Mouse (Mus musculus) spleen, postnatal 36 days (tissue): ENCODE results near the gene Cfi.
A peak's percentile ranks its signal among the peaks of the same experiment; 100 is the strongest.

Experiments used
- DNase-seq, 2 experiments: peaks; one replicate each; pipeline ENCODE4 v3.0.0; 2022; ENCODE audit warnings: low spot score in 2 of 2, mixed read lengths in 1 of 2

The Cfi gene

DNA sequence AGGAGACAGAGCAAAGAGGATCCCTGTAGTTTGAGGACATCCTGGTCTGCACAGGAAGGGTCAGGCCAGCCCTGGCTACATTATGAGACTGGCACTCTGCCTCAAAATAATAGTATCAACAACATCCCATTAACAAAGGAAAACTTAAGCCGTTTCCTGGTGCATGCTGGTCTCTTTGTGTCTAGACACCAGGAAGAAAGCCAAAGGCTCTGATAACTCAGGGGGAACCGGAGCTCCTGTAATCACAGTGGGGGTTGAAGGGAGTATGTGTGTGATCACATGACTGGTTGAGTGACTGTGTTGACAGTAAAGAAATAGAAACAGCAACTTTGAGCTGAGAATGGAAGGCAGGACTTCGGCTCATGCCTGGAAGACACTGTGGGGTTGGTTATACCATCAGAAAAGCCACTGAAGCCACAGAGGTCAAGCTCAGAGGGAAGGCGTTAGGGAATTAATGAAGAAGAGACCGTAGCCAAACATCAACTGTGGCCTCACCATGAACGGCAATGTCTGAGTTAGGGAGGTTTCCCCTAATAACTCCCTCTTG is at the start of gene Cfi:
Gene Cfi, plus strand, starts transcription at position 497 of the 547 bp plus-strand sequence.
- no peak for DNase-seq

DNA sequence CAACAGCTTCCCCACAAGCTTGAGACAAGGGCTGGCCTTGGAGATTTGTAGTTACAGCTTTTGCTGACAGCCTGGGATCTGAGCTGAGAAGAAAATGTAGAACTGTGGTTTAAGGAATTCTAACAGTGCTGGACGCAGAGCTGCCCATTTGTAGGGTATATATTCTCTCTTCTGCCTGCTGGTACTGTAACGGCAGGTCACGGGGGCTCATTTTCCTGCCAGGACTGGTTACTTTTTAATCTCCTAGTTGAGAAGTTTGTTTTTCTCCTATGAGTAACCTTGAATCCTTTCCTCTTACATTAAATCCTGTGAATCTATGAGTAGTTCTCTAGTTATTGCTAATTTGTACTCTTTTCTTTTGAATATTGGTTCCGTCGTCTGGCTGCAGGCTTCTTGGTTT is 41.9 kb upstream of the Cfi start:
- no peak for DNase-seq

DNA sequence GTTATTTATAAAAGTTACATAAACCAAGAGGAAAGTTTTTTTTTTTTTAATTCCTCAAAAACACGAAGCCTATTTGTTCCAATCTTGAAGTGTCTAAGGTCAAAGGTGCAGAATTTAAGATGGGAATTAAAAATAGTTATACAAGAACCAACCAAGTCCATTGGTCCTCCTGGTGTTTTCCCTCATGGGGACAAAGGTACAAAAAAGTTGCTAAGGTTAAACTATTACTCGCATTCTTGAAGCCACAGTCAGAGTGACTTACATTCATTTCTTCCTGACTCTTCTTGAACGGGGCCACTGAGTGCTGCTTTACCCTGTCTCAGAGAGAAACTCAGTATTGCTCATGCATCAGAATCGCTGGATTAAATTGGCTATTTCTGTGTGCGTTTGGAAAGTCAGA is 38.3 kb upstream of the Cfi start:
- no peak for DNase-seq

DNA sequence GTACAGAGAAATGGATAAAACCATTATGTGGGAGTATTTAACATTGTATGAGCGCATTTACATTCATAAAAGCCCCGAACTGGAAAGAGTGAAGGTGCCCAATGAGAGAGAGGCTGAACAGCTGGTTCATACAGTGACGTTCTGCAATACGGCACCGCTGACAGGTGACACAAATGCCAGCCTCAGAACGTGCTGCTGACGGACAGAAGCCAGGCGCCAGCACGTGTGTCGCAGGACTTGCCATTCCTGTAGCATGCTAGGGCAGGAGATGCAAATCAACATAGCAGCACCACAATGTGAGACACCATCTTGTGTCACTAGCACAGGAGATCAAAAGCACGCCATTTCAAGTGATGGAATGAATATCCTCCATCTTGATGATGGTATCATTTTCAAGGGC is 37.1 kb upstream of the Cfi start:
- no peak for DNase-seq

DNA sequence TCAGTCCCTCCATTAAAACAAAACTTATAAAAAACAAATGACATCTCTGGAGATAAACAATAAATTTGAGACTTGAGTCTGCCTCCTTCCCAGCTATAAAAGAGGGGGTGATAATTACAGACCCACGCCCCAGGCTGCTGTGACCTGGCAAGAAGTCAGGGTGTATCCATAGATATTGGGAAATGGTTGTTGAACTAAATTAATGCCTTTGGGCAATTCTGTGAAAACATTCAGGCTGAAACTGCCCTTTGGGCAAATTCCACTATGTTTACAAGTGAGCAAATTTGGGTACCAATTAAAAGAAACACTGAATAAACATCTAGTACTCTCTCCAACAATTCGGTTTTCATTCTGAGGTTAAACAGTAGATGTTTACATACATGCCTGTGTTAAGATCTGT is 36.7 kb upstream of the Cfi start:
- no peak for DNase-seq

DNA sequence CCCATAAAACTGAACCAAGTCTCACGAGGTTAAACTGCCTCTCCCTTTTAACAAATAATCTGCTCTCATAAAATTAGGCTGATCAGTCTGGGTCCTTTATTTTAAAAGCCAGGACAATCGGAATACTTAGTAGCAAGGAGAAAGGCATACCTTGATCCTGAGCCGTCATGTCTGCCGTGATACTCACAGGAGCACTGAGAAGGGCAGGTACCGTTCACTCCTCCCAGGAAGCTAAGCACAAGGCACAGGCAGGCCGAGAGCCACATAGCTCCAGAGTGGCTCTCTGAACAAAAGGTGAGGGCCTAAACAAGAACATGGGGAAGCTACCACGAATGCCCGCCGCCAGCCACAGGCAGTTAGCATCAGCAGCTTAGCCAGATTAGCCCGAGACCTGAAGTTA is 31.9 kb upstream of the Cfi start, which contains the start of gene Lrit3:
Gene Lrit3, minus strand, starts transcription at position 266 of the 400 bp plus-strand sequence.
- no peak for DNase-seq

DNA sequence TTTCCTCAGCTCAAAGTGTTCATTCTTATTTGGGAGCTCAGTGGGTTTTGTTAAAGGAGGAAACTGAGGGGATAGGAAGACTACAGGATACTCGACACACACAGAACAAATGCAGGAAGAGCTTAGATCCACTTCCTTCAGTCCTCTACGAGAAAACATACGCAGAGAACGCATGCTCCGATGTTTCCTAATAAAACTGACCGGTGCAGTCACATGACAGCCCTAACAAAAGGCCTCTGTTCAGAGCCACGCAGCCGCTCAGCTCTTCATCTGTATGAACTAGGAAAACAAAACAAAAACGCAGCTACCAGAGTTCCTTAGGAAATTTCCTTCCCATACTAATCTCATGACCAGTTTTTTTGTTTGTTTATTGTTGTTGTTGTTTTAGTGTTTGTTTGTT is 14.8 kb upstream of the Cfi start:
- DNase-seq, result no peak

DNA sequence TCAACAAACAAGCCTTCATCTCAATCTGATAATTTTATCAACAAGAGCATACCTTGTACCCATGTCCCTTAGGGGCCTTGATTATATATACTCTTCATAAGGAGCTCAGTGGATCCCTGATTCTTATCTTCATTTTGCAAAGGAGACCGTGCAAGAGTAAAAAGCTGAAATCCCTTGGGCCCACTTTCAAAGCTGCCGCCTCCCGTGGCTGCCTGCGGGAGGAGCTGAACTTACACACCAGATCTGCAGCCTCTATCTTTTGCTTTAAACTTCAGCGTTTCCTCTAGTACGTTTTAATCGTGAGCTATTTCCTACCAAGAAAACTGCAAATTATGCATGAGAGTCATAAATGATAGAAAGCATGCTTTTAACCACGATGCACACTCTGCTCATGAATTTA is 13.9 kb upstream of the Cfi start:
- no peak for DNase-seq

DNA sequence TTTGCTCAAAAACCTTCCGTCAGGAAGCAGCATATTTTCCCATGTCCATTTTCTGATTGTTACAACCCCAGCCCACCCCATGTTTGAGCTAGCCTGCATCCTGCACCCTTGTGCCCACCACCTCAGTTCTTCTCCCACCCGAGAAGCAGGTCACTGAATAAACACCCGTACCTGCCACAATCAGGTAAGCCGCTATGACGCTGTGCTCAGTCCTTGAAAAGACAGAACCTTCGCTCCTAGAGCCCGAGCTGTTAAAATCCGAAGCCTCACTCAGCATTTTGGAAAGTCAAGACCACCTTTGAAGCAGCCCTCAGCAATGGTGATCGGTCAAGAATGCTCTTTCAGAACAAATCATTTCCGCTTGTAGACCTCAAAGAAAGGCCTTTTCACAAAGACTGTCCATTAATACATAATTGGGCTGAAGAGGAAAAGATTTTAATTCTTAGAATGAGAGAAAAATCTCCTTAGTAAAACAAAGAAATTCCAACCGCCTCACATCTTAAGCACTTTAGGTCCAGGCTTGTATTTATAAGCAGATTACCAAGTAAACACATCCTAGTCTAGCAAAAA is 13.4 kb upstream of the Cfi start, which contains the start of gene Rrh:
Gene Rrh, minus strand, starts transcription at position 382 of the 570 bp plus-strand sequence.
- DNase-seq, result no peak

DNA sequence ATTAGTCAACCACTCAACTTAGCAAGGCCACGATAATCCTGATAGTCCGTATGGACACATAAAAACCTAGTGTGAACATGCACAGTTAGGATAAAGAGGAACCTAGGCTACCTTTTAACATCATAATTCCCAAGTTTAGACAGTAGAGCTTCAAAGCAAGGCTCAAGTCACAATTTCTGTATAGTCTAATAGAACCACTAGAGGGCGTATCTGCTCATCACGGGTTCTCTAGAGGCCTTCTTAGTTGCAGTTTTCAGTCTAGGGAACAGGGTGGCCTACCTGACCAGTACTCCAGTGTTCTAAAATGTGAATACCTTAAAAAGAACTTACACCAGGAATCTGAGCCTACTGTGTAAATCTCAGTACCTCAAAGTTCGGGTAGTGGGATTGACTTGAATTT is 12.4 kb upstream of the Cfi start:
- peak in 1 of 2 experiments; percentile 9 for DNase-seq

DNA sequence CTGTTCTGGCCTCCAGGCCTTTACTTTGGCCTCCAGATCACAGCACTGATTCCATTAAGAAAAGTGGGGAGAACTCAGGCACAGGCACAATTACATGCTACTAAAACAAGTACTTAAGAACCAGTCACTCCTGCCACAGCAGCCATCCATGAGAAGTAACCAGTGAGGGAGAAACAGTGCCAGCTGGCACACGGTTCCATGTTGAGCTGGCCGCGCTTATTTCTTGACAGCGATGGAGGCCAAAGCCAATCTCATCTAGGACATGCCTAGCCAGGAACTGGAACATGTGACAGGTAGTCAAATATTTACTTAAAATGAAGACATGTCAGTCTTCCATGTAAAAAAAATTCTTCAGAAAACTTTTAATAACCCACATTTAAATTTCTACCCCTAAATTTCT is 11.5 kb upstream of the Cfi start:
- no peak for DNase-seq

DNA sequence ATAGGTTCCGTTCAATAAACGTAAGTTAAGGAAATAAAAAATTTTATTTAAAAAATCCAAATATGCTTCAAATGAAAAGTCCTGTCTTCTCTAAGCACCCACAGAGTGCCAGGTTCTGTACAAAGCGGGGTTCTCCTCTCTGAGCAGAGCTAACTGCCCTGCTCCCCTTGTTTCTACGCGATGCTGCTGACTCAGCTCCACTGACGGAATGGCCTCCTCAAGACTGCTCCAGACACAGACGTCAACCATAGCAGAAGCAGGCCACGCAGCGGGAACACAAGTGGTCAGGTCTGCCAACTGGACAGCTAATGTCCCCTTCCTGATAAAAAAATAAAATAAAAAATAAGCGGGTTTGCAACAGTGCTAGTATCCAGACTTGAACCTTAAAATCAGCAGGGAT is 10.8 kb upstream of the Cfi start:
- DNase-seq, result no peak

DNA sequence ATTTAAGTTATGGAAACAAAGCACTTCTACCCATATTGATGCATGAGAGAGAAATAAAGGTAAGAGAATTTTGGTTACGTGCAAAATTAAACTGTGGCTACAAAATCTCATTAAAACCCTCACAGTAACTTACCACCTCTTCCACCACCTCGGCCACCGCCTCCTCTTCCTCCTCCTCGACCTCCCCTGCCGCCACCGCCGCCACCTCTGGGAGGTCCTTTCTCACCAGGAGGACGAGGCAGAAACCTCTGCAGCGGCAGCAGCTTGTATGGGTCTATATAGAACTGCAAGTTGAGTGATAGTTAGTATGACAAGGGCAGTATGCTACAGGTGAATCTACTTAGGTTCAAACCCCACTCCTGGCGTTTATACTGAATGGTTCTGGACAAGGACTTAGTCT is 9.0 kb upstream of the Cfi start:
- no peak for DNase-seq

DNA sequence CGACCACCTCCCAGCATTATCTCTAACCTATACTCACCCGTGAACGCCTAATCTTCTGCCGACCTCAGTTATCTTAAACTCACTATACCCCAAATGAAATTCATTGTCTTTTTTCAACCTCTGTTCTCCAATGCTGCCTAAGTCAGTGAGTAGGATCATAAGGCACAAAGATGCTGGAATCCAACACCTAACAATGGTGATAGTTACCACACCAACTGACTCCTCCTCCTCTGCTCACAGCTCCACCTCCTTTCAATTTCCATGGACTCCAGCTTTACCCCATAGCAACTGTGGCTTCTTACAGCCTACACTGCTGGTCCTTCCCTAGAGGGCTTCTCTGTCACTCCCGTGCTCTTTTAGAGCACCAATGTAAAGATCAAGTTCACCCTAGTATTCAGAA is 8.0 kb upstream of the Cfi start:
- DNase-seq, result no peak

DNA sequence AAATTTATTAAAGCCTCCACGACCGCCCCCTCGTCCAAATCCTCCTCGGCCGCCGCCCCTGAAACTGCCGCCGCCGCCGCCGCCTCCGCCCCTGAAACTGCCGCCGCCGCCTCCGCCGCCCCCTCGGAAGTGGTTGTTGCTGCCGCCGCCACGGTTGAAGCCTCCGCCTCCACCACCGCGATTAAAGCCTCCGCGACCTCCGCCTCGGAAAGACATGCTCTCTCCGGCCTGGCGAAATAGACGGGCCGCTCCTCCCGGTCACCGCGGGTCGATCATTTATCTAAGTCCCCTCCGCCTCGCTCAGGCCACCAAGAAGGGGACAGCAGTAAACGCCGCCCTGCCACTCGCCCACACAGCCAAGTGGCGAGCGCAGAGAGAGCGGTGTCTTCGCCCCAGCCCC is 5.1 kb upstream of the Cfi start:
- peak; percentile 36 to 42 for DNase-seq

DNA sequence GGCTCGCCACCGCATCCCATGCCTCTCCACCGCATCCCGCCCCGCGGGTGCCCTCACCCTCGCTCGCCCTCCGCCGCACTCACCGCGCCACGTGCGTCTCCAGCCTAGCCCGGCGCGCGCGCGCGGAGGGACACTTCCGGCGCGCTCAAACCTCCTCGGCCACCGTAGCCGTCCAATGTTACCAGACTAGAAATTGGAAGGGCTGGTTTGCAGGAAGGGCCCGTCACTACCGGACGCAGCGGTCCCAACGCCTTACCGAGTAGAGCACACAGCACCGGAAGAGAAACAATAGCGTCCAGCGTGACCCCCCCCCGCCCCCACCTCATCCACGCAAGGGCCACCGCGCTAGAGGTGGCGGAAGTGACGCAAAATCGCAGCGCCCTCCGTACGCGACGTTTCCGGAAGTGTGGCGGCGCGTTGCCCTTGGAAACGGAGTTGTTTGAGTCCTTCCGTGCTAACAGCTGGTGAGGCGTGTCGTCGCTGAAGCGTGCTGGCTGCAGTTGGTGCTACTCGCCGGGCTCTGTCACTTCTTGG is 4.6 kb upstream of the Cfi start, which contains the start of gene Gar1:
Gene Gar1, minus strand, starts transcription at position 362 of the 534 bp plus-strand sequence.
- peak; percentile 92 to 94 for DNase-seq

DNA sequence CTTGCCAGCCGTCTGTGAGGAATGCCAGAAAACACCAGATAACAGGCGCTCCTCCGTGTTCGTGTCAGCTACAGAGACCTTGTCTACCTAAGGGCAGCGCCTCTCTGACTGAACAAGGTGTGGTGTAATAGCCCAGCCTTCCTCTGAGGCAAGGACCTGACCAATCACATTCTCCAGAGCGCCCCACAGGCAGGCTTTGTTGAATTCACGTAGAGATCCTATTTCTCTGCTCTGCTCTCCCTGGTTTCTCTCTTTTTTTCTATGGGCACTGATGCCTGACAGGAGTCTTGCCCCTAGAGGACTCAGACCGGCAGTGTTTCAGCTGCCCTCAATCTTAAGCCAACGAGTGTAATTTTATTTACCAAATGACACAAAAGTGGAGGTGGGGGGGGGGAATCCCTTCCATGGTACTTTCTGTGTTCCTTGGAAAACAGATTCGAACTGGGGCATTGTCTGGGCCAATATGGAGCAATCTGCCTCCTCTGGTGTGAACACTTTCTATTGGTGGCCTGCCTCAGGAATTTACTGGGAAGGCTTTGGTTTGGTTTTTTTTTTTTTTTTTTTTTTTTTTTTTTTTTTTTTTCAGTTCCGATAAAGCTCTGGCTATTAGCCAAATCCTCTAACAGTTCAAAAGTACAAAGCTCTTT is 490 bp downstream of the Cfi start:
- no peak for DNase-seq

DNA sequence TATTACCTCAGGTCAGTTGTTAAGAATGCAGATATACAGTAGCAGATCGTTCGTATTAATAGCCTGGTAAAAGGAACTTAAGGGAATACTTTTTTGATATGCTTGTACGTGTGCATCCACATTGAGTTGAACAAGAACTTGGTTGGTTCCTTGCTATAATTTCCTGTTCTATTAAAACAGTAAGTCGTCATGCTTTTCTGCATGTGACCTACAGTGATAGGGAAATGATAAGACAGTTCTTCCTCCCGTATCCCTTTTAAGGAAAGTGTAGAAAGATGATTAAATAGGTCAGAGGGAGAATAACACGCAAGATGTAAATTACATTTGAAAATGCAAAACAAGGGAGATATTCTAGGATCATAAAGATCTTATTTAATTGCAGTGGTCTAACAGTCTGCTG is 1.3 kb downstream of the Cfi start:
- no peak for DNase-seq

DNA sequence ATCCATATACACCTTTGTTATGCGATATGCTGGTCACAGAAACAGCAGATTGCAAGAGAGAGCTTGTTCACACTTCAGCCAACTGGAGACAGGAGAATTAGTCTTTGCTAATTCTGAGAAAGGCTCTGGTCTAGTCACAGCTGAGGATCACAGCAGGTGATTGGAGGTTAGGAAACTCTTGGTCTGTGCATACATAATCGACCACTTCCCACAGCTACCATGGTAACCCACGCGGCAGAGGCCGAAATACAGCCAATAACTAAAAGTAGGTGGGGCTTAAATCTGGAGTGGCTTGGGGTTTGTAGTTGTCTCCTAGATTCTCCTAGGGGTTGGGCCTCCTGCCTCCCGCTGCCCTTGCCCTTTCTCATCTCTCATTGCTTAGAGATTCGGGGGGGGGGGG is 2.3 kb downstream of the Cfi start:
- DNase-seq, result no peak

DNA sequence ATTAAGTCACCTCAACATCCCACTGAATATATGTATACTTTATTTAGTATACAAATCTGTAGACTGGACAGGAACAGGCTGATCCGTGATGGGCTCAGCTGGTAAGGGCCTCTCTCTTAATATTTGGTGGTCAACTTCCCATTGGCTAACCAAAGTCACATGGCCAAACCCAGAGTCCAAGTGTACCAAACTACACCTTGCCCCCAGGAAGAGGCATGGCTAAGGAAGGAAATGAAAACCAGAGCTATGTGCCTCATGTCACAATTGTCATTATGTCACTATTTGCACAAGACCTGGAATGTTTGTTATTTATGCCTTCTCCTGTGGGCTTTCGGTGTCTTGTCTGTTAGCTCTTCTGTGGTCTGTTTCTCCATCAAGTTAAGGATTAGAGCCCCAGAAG is 10.2 kb downstream of the Cfi start:
- no peak for DNase-seq

DNA sequence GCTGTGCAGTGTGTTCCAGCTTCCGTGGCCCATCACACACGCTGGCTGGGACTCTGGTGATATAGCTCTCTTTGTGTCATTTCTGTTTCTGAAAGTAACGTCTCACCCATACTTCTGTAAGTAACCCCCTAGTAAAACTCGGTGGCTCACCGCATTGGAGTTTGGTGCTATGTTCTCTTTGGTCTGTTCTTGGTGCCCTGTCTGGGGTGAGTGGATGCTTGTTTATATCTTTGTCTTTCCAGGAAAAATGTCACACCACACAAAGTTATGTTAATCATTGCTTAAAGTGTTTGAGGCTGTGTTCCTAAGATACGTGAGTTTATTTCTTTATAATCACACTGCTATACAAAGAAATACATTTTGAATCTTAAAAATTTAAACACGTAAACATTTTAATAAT is 11.2 kb downstream of the Cfi start:
- no peak for DNase-seq

DNA sequence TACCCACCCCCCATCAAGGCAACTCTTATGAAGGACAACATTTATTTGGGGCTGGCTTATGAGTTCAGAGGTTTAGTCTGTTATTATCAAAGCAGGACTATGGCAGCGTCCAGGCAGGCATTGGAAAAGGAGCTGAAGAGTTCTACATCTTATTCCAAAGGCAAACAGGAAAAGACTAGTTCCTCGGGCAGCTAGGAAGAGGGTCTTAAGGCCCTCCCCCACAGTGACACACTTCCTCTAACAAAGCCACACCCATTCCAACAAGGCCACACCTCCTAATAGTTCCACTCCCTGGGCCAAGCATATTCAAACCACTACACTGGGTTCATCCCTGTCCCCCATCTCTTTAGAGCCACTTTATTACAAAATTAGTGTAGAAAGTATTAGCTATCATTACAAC is 26.9 kb downstream of the Cfi start:
- DNase-seq, result no peak

DNA sequence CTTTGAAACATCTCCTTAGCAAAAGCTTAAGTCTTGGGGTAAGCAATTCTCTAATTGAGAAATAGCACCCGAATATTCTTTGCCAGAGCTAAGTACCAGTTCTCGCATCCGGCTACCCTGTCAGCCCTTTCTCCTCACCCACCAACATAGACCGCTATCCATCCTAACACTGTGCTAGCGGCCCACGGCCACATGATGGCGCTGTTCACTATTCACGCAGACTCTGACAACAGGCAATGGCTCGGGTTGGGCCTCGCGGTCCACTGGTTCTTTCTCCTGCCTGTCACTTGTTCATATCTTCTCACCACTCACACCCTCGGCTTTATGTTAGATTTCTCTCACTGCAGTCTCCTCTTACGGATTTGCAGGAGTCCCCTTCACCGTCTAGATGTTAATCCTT is 28.0 kb downstream of the Cfi start:
- peak; percentile 9 to 24 for DNase-seq
